Comparison of ENCODE assay signal across 14 mouse cellular contexts in genomic region chr9:55712016-55712415, GRCm38 (mm10).
"Had no signal": no experiment of that assay in that cellular context is flagged by ENCODE, and none has a peak within 500 bp of the region (broad histone marks: within the 10 kb centered on the region; RNA-seq: fewer than 3 reads in every experiment).

No protein-coding gene starts in this region.

- H3K4me3 ChIP-seq: kidney, embryonic 15.5 days; left cerebral cortex, adult 2 months; limb, embryonic 10.5 days; liver, embryonic 15.5 days; megakaryocyte, embryonic 14.5 days; midbrain, embryonic 15.5 days; neural tube, embryonic 12.5 days had no signal

- H3K27ac ChIP-seq: kidney, embryonic 15.5 days; left cerebral cortex, adult 2 months; limb, embryonic 10.5 days; liver, embryonic 15.5 days; macrophage; midbrain, embryonic 15.5 days; neural tube, embryonic 12.5 days had no signal

- H3K9me3 ChIP-seq: kidney, embryonic 15.5 days; limb, embryonic 10.5 days; liver, embryonic 15.5 days; midbrain, embryonic 15.5 days; neural tube, embryonic 12.5 days had no signal

- ATAC-seq: lung, postnatal 0 days; midbrain, embryonic 15.5 days had no signal

- DNase-seq: kidney, postnatal 25 days; thymus, adult 2 months; thymus, postnatal 25 days had no signal

- H3K4me2 ChIP-seq: kidney, embryonic 15.5 days; liver, embryonic 11.5 days; liver, embryonic 15.5 days; midbrain, embryonic 11.5 days; midbrain, embryonic 15.5 days; neural tube, embryonic 12.5 days had no signal

- H3K4me1 ChIP-seq: kidney, embryonic 15.5 days; limb, embryonic 10.5 days; liver, embryonic 15.5 days; midbrain, embryonic 15.5 days; neural tube, embryonic 12.5 days had no signal

- H3K36me3 ChIP-seq: kidney, embryonic 15.5 days; limb, embryonic 10.5 days; liver, embryonic 15.5 days; midbrain, embryonic 15.5 days; neural tube, embryonic 12.5 days had no signal

- H3K27me3 ChIP-seq: kidney, embryonic 15.5 days; liver, embryonic 15.5 days; megakaryocyte, embryonic 14.5 days; midbrain, embryonic 15.5 days; neural tube, embryonic 12.5 days had no signal

- H3K9ac ChIP-seq: kidney, embryonic 15.5 days; liver, embryonic 15.5 days; midbrain, embryonic 15.5 days; neural tube, embryonic 12.5 days had no signal
